Mouse (Mus musculus) embryonic facial prominence, embryonic 15.5 days (tissue): ENCODE measurements around the gene Pih1d1. TPM values are rescaled to one million over a fixed set of nuclear protein-coding genes. Genes with fewer than 3 reads are reported as not detected.
"Not testable (repeated sequence)": the region's sequence is repeated elsewhere in the genome, so short reads cannot be mapped to it uniquely, and the experiment has no call there.

Experiments used
- ATAC-seq: fragments of 200-750 bp; cut with Nextera tagmentation; 2 replicates; pipeline ENCODE4 v1.8.0; 2017; ENCODE audit warnings: low read depth, moderate TSS enrichment; ENCODE audit not compliant: insufficient number of reproducible peaks, low FRiP score, low TSS enrichment
- H3K27ac ChIP-seq: fragments of 300-500 bp; sonication (generic); replicated peaks from 2 replicates; pipeline ENCODE4 v1.5.1; 2015; ENCODE audit warnings: mild to moderate bottlenecking, inconsistent platforms
- H3K27me3 ChIP-seq: fragments of 300-500 bp; sonication (generic); 2 replicates; pipeline ENCODE4 v1.6.1; 2015; ENCODE audit warnings: inconsistent platforms
- H3K36me3 ChIP-seq: fragments of 300-500 bp; sonication (generic); 2 replicates; pipeline ENCODE4 v1.6.1; 2015; ENCODE audit warnings: mild to moderate bottlenecking, inconsistent platforms
- H3K4me1 ChIP-seq: fragments of 300-500 bp; sonication (generic); 2 replicates; pipeline ENCODE4 v1.6.1; 2015; ENCODE audit warnings: inconsistent platforms
- H3K4me2 ChIP-seq: fragments of 300-500 bp; sonication (generic); replicated peaks from 2 replicates; pipeline ENCODE4 v1.6.1; 2015; ENCODE audit warnings: mild to moderate bottlenecking, inconsistent platforms
- H3K4me3 ChIP-seq: fragments of 300-500 bp; sonication (generic); replicated peaks from 2 replicates; pipeline ENCODE4 v1.5.1; 2015; ENCODE audit warnings: mild to moderate bottlenecking, inconsistent platforms
- H3K9ac ChIP-seq: fragments of 300-500 bp; sonication (generic); 2 replicates; pipeline ENCODE4 v1.6.1; 2015; ENCODE audit warnings: inconsistent platforms
- H3K9me3 ChIP-seq: fragments of 300-500 bp; sonication (generic); replicated peaks from 2 replicates; pipeline ENCODE4 v1.6.1; 2016; ENCODE audit warnings: inconsistent platforms
- WGBS: fragments of 180-500 bp; shearing (Covaris S2); methylation state at CpG from one replicate; pipeline ENCODE4 v1.1.7; 2015; 5-methylcytosine and 5-hydroxymethylcytosine counted together
- polyA plus RNA-seq: library from polyadenylated mRNA; unstranded; fragments of >200 nt; fragmentation: Nextera tagmentation; extraction: Ambion mirVana; gene quantifications from 2 replicates; pipeline ENCODE4 v1.2.1, GENCODE M21; 2015

Gene Pih1d1
- polyA plus RNA-seq: 81.2 and 87.5 TPM in 2 replicates

- peaks cover 17% of the 10 kb centered on the region for H3K36me3 ChIP-seq
- 4% methylated on average over 69 of the region's 69 CpGs for WGBS
- peak within 1 kb of the TSS; percentile 98 for H3K27ac ChIP-seq
- H3K4me3 ChIP-seq: peak within 1 kb of the TSS; percentile 75
- peak; percentile 96 for ATAC-seq
- H3K4me2 ChIP-seq: peak within 1 kb of the TSS; percentile 70
- H3K9me3 ChIP-seq: no peaks in the 10 kb centered on the region
- H3K9ac ChIP-seq: peak within 1 kb of the TSS; percentile 84
- no peaks in the 10 kb centered on the region for H3K27me3 ChIP-seq
- H3K4me1 ChIP-seq: peaks cover 26% of the 10 kb centered on the region
These were observed at the start of gene Pih1d1, which contains the start of gene Aldh16a1 for GRCm38 (mm10) chr7:45154096-45154992. Pih1d1 (plus strand) TSS chr7:45154303. Aldh16a1 (minus strand) TSS chr7:45154584.

DNA sequence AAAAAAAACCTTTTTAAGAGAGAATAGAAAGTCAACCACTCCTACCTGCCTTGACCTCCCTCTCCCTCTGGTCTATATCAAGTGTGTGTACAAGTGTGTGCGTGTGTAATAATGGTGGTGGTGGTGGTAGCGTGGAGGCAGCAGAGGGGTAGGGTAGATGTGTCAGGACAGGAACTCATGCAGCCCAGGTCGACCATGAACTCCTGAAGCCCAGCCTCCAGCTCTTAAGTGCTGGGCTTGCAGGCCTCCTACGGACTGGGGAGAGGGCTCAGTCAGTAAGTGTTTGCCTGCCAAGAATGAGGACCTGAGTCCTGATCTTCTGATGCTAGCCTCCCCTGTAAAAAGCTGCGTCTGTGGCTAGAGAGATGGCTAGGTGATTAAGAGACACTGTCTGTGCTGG is 49.2 kb upstream of the Pih1d1 start:
- peaks cover 26% of the 10 kb centered on the region for H3K4me1 ChIP-seq
- no peak for ATAC-seq
- H3K4me2 ChIP-seq: no peak overlapping the region
- peaks cover 6% of the 10 kb centered on the region; the same call in 1 of the 2 replicates for H3K36me3 ChIP-seq
- no peak overlapping the region for H3K9ac ChIP-seq
- H3K9me3 ChIP-seq: no peaks in the 10 kb centered on the region
- H3K4me3 ChIP-seq: no peak overlapping the region
- 77% methylated on average over 5 of the region's 5 CpGs for WGBS
- no peak overlapping the region for H3K27ac ChIP-seq
- H3K27me3 ChIP-seq: no peaks in the 10 kb centered on the region

GRCm38 (mm10) chr7:45105491-45105890 is 48.6 kb upstream of the Pih1d1 start:
- 67% methylated on average over 8 of the region's 8 CpGs for WGBS
- H3K36me3 ChIP-seq: peaks cover 6% of the 10 kb centered on the region; the same call in 1 of the 2 replicates
- H3K4me1 ChIP-seq: peaks cover 26% of the 10 kb centered on the region
- no peak overlapping the region for H3K4me2 ChIP-seq
- no peak overlapping the region for H3K27ac ChIP-seq
- ATAC-seq: no peak
- H3K9me3 ChIP-seq: no peaks in the 10 kb centered on the region
- no peak overlapping the region for H3K4me3 ChIP-seq
- no peak overlapping the region for H3K9ac ChIP-seq
- H3K27me3 ChIP-seq: no peaks in the 10 kb centered on the region

DNA sequence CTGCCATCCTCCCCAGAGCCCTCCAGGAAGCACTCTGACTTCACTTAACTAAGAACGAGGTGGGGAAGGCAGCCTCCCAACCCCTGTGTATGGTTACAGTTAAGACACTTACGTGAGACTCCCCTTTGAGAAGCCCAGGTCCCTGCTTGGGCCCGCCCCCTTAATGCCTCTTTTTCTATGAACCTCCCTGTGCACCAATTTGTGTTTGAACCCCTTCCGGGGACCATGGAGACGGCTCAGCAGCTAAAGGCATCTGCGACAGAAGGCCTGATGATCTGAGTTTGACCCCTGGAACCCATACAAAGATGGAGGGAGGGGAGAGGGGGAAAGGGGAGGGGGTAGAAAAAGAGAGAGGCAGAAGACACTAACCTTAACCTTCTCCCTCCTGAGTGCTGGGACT is 47.7 kb upstream of the Pih1d1 start:
- ATAC-seq: no peak
- H3K36me3 ChIP-seq: peaks cover 4% of the 10 kb centered on the region; the same call in 1 of the 2 replicates
- no peak overlapping the region for H3K9ac ChIP-seq
- H3K27me3 ChIP-seq: no peaks in the 10 kb centered on the region
- no peak overlapping the region for H3K27ac ChIP-seq
- peaks cover 26% of the 10 kb centered on the region for H3K4me1 ChIP-seq
- no peak overlapping the region for H3K4me2 ChIP-seq
- 43% methylated on average over 6 of the region's 6 CpGs for WGBS
- no peaks in the 10 kb centered on the region for H3K9me3 ChIP-seq
- H3K4me3 ChIP-seq: no peak overlapping the region

DNA sequence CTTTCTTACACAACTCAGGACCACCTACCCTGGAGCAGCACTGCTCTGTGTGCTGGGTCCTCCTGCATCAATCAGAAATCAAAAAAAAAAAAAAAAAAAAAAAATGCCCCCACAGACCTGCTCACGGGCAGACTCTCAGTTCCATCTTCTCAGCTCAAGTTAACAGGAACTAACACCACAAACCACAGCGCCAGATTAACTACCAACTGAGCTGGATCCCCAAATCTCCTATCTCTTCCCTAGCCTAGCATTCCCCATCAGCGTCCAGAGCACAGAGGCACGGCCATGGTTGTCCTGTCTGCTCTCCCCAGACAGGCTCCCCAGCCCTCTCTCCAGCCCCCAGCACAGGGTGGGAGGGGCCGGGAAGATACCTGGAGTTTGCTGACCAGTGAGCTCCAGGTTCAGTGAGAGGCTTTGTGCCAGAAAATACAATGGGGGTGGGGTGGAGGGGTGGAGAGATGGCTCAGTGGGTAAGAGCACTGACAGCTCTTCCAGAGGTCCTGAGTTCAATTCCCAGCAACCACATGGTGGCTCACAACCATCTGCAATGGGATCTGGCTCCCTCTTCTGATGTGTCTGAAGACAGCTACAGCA is 47.0 kb upstream of the Pih1d1 start:
- H3K9me3 ChIP-seq: no peaks in the 10 kb centered on the region
- no peak overlapping the region for H3K4me3 ChIP-seq
- H3K27me3 ChIP-seq: no peaks in the 10 kb centered on the region
- no peak overlapping the region for H3K27ac ChIP-seq
- H3K4me1 ChIP-seq: peaks cover 19% of the 10 kb centered on the region
- 53% methylated on average over 5 of the region's 5 CpGs for WGBS
- ATAC-seq: no peak
- H3K4me2 ChIP-seq: no peak overlapping the region
- no peaks in the 10 kb centered on the region for H3K36me3 ChIP-seq
- H3K9ac ChIP-seq: no peak overlapping the region

DNA sequence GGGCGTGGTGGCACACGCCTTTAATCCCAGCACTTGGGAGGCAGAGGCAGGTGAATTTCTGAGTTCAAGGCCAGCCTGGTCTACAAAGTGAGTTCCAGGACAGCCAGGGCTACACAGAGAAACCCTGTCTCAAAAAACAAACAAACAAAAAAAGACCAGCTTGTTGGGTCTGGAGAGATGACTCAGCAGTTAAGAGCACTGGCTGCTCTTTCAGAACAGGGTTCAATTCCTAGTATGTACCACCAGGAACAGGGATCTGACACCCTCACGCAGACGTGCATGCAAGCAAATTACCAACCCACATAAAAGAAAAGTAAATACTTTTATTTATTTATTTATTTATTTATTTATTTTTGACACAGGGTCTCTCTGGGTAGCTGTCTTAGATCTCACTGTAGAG is 44.0 kb upstream of the Pih1d1 start:
- not testable (repeated sequence) for H3K9ac ChIP-seq, H3K4me3 ChIP-seq, ATAC-seq, H3K36me3 ChIP-seq, H3K4me1 ChIP-seq, H3K27me3 ChIP-seq, H3K4me2 ChIP-seq, H3K27ac ChIP-seq, H3K9me3 ChIP-seq
- 80% methylated on average over 4 of the region's 4 CpGs for WGBS

- Histone ChIP-seq H3K27ac (no peak overlapping the region), H3K36me3 (no peaks in the 10 kb centered on the region), H3K4me1 (no peaks in the 10 kb centered on the region), H3K9me3 (no peaks in the 10 kb centered on the region), H3K27me3 (no peaks in the 10 kb centered on the region), H3K4me2 (no peak overlapping the region), H3K9ac (no peak overlapping the region), H3K4me3 (no peak overlapping the region)
- WGBS: 52% methylated on average over 2 of the region's 2 CpGs
- ATAC-seq: no peak
These were observed 42.2 kb upstream of the Pih1d1 start for GRCm38 (mm10) chr7:45111940-45112339.

DNA sequence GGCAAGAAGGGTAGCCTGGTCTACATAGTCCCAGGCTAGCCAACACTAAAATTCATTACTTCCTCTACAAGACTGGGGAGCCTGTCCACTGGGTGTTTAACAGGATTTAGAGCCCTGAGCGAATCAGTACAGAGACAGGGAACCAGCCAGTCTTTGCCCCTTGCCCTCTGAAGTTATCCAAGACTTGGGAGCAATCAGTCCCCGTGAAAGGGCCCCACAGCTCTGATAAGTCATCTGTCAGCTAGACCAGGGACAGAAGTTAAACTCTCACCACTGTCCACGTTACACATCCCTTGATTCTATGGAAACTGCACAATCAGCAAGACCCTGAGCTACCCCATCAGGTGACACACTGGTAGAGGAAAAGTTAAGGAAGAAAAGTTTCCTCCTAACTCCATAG is 41.6 kb upstream of the Pih1d1 start:
- H3K27ac ChIP-seq: no peak overlapping the region
- no peak overlapping the region for H3K4me2 ChIP-seq
- no peak overlapping the region for H3K9ac ChIP-seq
- no peaks in the 10 kb centered on the region for H3K27me3 ChIP-seq
- H3K4me3 ChIP-seq: no peak overlapping the region
- no peak for ATAC-seq
- no peaks in the 10 kb centered on the region for H3K9me3 ChIP-seq
- WGBS: 65% methylated on average over 3 of the region's 3 CpGs
- no peaks in the 10 kb centered on the region for H3K36me3 ChIP-seq
- no peaks in the 10 kb centered on the region for H3K4me1 ChIP-seq

GRCm38 (mm10) chr7:45113476-45113875 is 40.6 kb upstream of the Pih1d1 start:
- Histone ChIP-seq H3K36me3 (no peaks in the 10 kb centered on the region), H3K4me2 (no peak overlapping the region), H3K9me3 (no peaks in the 10 kb centered on the region), H3K9ac (no peak overlapping the region), H3K4me3 (no peak overlapping the region), H3K27me3 (no peaks in the 10 kb centered on the region), H3K4me1 (no peaks in the 10 kb centered on the region), H3K27ac (no peak overlapping the region)
- ATAC-seq: no peak
- 83% methylated on average over 2 of the region's 2 CpGs for WGBS

- H3K4me1 ChIP-seq: peaks cover 22% of the 10 kb centered on the region
- no peak overlapping the region; the same call in 1 of the 2 replicates for H3K27ac ChIP-seq
- H3K9me3 ChIP-seq: no peaks in the 10 kb centered on the region
- 76% methylated on average over 8 of the region's 8 CpGs for WGBS
- no peak overlapping the region for H3K9ac ChIP-seq
- H3K36me3 ChIP-seq: peaks cover 36% of the 10 kb centered on the region
- H3K27me3 ChIP-seq: no peaks in the 10 kb centered on the region
- no peak for ATAC-seq
- H3K4me3 ChIP-seq: no peak overlapping the region
- H3K4me2 ChIP-seq: no peak overlapping the region
These were observed 36.5 kb upstream of the Pih1d1 start for GRCm38 (mm10) chr7:45117566-45117965.

DNA sequence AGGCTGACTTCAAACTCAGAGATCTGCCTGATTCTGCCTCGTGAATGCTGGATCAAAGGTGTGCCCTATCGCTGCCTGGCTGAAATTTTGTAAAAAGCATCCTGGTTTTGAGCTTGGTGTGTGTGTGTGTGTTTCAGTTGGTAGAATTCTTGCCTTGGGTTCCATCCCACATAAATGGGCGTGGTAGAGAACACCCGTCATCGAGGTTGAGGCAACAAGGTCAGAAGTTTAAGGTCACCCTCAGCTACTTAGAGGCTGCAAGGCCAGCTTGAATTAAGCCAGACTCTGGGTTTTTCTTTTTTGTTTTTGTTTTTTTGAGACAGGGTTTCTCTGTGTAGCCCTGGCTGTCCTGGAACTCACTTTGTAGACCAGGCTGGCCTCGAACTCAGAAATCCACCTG is 35.8 kb upstream of the Pih1d1 start:
- no peaks in the 10 kb centered on the region for H3K27me3 ChIP-seq
- H3K4me3 ChIP-seq: no peak overlapping the region
- ATAC-seq: no peak
- H3K36me3 ChIP-seq: peaks cover 43% of the 10 kb centered on the region
- peaks cover 30% of the 10 kb centered on the region for H3K4me1 ChIP-seq
- no peak overlapping the region for H3K4me2 ChIP-seq
- WGBS: 87% methylated on average over 6 of the region's 6 CpGs
- no peaks in the 10 kb centered on the region for H3K9me3 ChIP-seq
- no peak overlapping the region for H3K9ac ChIP-seq
- H3K27ac ChIP-seq: no peak overlapping the region
